Mouse (Mus musculus): ENCODE results near the gene Smyd3. TPM values are rescaled to one million over a fixed set of nuclear protein-coding genes. Genes with fewer than 3 reads are reported as not detected.

The Smyd3 gene
- polyA plus RNA-seq, 1 experiment from 2014 or later = 5.7 TPM

- Histone ChIP-seq H3K9ac (no peak overlapping the region), H3K9me3 (replicated peaks) (no peaks in the 10 kb centered on the region), H3K4me1 (replicated peaks) (no peaks in the 10 kb centered on the region), H3K4me2 (no peak overlapping the region), H3K27ac (replicated peaks) (no peak overlapping the region), H3K36me3 (replicated peaks) (no peaks in the 10 kb centered on the region), H3K4me3 (replicated peaks) (no peak overlapping the region), H3K27me3 (no peaks in the 10 kb centered on the region)
- no peak for ATAC-seq (ENCODE audit: insufficient read depth)
- WGBS (ENCODE audit: insufficient replicate concordance) = 38% methylated on average over 3 of the region's 3 CpGs
Measured at GRCm38 (mm10) chr1:179485784-179486540, 31.9 kb downstream of the Smyd3 start.

- H3K9ac ChIP-seq = no peak overlapping the region
- no peaks in the 10 kb centered on the region for H3K9me3 ChIP-seq (replicated peaks)
- no peaks in the 10 kb centered on the region for H3K27me3 ChIP-seq
- no peaks in the 10 kb centered on the region for H3K4me1 ChIP-seq (replicated peaks)
- H3K4me3 ChIP-seq (replicated peaks) = no peak overlapping the region
- H3K4me2 ChIP-seq = no peak overlapping the region
- no peak overlapping the region for H3K27ac ChIP-seq (replicated peaks)
- 65% methylated on average over 4 of the region's 4 CpGs for WGBS (ENCODE audit: insufficient replicate concordance)
- ATAC-seq (ENCODE audit: insufficient read depth) = no peak
- H3K36me3 ChIP-seq (replicated peaks) = no peaks in the 10 kb centered on the region
Measured at GRCm38 (mm10) chr1:179480862-179481261, 37.0 kb downstream of the Smyd3 start.

- Histone ChIP-seq H3K4me3 (replicated peaks) (no peak overlapping the region), H3K27ac (replicated peaks) (no peak overlapping the region), H3K9ac (no peak overlapping the region), H3K36me3 (replicated peaks) (no peaks in the 10 kb centered on the region), H3K27me3 (no peaks in the 10 kb centered on the region), H3K4me1 (replicated peaks) (no peaks in the 10 kb centered on the region), H3K9me3 (replicated peaks) (no peaks in the 10 kb centered on the region), H3K4me2 (no peak overlapping the region)
- 65% methylated on average over 5 of the region's 5 CpGs for WGBS (ENCODE audit: insufficient replicate concordance)
- ATAC-seq (ENCODE audit: insufficient read depth) = no peak
Measured at GRCm38 (mm10) chr1:179477157-179477902, 40.5 kb downstream of the Smyd3 start.

GRCm38 (mm10) chr1:179476461-179477156 is 41.2 kb downstream of the Smyd3 start:
- Histone ChIP-seq H3K9ac (no peak overlapping the region), H3K4me2 (no peak overlapping the region), H3K4me3 (replicated peaks) (no peak overlapping the region), H3K9me3 (replicated peaks) (no peaks in the 10 kb centered on the region), H3K27ac (replicated peaks) (no peak overlapping the region), H3K4me1 (replicated peaks) (no peaks in the 10 kb centered on the region), H3K27me3 (no peaks in the 10 kb centered on the region), H3K36me3 (replicated peaks) (no peaks in the 10 kb centered on the region)
- ATAC-seq (ENCODE audit: insufficient read depth) = no peak
- WGBS (ENCODE audit: insufficient replicate concordance) = 55% methylated on average over 6 of the region's 6 CpGs

GRCm38 (mm10) chr1:179474776-179475175 is 43.1 kb downstream of the Smyd3 start:
- H3K36me3 ChIP-seq (replicated peaks) = no peaks in the 10 kb centered on the region
- H3K9ac ChIP-seq = no peak overlapping the region
- H3K27ac ChIP-seq (replicated peaks) = no peak overlapping the region
- H3K4me1 ChIP-seq (replicated peaks) = no peaks in the 10 kb centered on the region
- no peaks in the 10 kb centered on the region for H3K9me3 ChIP-seq (replicated peaks)
- no peak overlapping the region for H3K4me2 ChIP-seq
- H3K27me3 ChIP-seq = no peaks in the 10 kb centered on the region
- WGBS (ENCODE audit: insufficient replicate concordance) = 72% methylated on average over 8 of the region's 8 CpGs
- H3K4me3 ChIP-seq (replicated peaks) = no peak overlapping the region
- no peak for ATAC-seq (ENCODE audit: insufficient read depth)

- no peaks in the 10 kb centered on the region for H3K4me1 ChIP-seq (replicated peaks)
- WGBS (ENCODE audit: insufficient replicate concordance) = 76% methylated on average over 17 of the region's 17 CpGs
- no peak for ATAC-seq (ENCODE audit: insufficient read depth)
Measured at GRCm38 (mm10) chr1:179473920-179474643, 43.8 kb downstream of the Smyd3 start.

GRCm38 (mm10) chr1:179467970-179468369 is 49.9 kb downstream of the Smyd3 start:
- Histone ChIP-seq H3K27ac (replicated peaks) (no peak overlapping the region), H3K36me3 (replicated peaks) (no peaks in the 10 kb centered on the region), H3K27me3 (no peaks in the 10 kb centered on the region), H3K4me3 (replicated peaks) (no peak overlapping the region), H3K4me2 (no peak overlapping the region), H3K4me1 (replicated peaks) (no peaks in the 10 kb centered on the region), H3K9ac (no peak overlapping the region), H3K9me3 (replicated peaks) (no peaks in the 10 kb centered on the region)
- ATAC-seq (ENCODE audit: insufficient read depth) = no peak
- 80% methylated on average over 8 of the region's 8 CpGs for WGBS (ENCODE audit: insufficient replicate concordance)

More at GRCm38 (mm10) chr1:179473920-179474643, 43.8 kb downstream of the Smyd3 start:
- Histone ChIP-seq H3K4me2 (no peak overlapping the region), H3K9ac (no peak overlapping the region), H3K27me3 (no peaks in the 10 kb centered on the region), H3K27ac (replicated peaks) (no peak overlapping the region), H3K36me3 (replicated peaks) (no peaks in the 10 kb centered on the region), H3K9me3 (replicated peaks) (no peaks in the 10 kb centered on the region), H3K4me3 (replicated peaks) (no peak overlapping the region)

GRCm38 (mm10) chr1:179462376-179462775 is 55.5 kb downstream of the Smyd3 start:
- Histone ChIP-seq H3K36me3 (replicated peaks) (no peaks in the 10 kb centered on the region), H3K9me3 (replicated peaks) (no peaks in the 10 kb centered on the region), H3K4me2 (no peak overlapping the region), H3K4me3 (replicated peaks) (no peak overlapping the region), H3K27me3 (no peaks in the 10 kb centered on the region), H3K27ac (replicated peaks) (no peak overlapping the region), H3K4me1 (replicated peaks) (no peaks in the 10 kb centered on the region), H3K9ac (no peak overlapping the region)
- ATAC-seq (ENCODE audit: insufficient read depth) = no peak
- 67% methylated on average over 5 of the region's 5 CpGs for WGBS (ENCODE audit: insufficient replicate concordance)

GRCm38 (mm10) chr1:179461019-179461814 is 56.6 kb downstream of the Smyd3 start:
- Histone ChIP-seq H3K9ac (no peak overlapping the region), H3K4me3 (replicated peaks) (no peak overlapping the region), H3K4me1 (replicated peaks) (no peaks in the 10 kb centered on the region), H3K27me3 (no peaks in the 10 kb centered on the region), H3K9me3 (replicated peaks) (no peaks in the 10 kb centered on the region), H3K36me3 (replicated peaks) (no peaks in the 10 kb centered on the region), H3K4me2 (no peak overlapping the region), H3K27ac (replicated peaks) (no peak overlapping the region)
- 74% methylated on average over 22 of the region's 22 CpGs for WGBS (ENCODE audit: insufficient replicate concordance)
- no peak for ATAC-seq (ENCODE audit: insufficient read depth)

GRCm38 (mm10) chr1:179458987-179459368 is 58.9 kb downstream of the Smyd3 start:
- H3K36me3 ChIP-seq (replicated peaks) = no peaks in the 10 kb centered on the region
- no peaks in the 10 kb centered on the region for H3K27me3 ChIP-seq
- H3K9me3 ChIP-seq (replicated peaks) = no peaks in the 10 kb centered on the region
- WGBS (ENCODE audit: insufficient replicate concordance) = 72% methylated on average over 10 of the region's 10 CpGs
- no peak for ATAC-seq (ENCODE audit: insufficient read depth)
- no peak overlapping the region for H3K9ac ChIP-seq
- H3K4me3 ChIP-seq (replicated peaks) = no peak overlapping the region
- H3K27ac ChIP-seq (replicated peaks) = no peak overlapping the region
- no peak overlapping the region for H3K4me2 ChIP-seq
- no peaks in the 10 kb centered on the region for H3K4me1 ChIP-seq (replicated peaks)
